25 mouse cellular contexts compared by ENCODE assay signal in the genomic region with DNA sequence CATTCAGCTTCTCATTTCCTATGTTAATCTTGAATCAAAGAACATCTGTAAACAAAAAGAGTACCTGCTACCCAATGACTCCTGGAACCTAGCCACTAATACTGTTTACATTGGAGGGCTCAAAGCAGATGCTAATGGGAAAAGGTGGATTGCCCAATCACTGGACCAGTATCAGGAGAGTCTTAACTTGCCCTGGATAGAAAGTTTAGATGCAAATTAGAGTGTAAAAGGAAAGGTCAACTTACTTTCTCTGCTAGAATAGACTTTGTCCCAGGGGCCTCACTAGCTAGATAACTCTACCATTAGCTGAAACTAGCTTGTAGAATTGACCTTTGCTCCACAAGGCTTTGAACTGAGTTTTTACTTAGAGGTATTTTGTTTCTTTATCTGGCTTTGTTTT.
A peak's percentile ranks its signal among the peaks of the same experiment; 100 is the strongest.
DNase-seq lines count a peak whose midpoint lies in the region; ATAC-seq and TF ChIP-seq lines count a peak whose summit lies in the region.
"Had no signal": no experiment of that assay in that cellular context is flagged by ENCODE, and none has a peak within 500 bp of the region (broad histone marks: within the 10 kb centered on the region; RNA-seq: fewer than 3 reads in every experiment).

No protein-coding gene starts in this region.

- H3K27ac ChIP-seq in kidney, embryonic 16.5 days (ENCODE audit: low read length): no peak overlapping the region
- H3K27ac ChIP-seq in midbrain, embryonic 14.5 days (replicated peaks; ENCODE audit: low read depth, low read length): no peak overlapping the region
- H3K27ac ChIP-seq in midbrain, embryonic 13.5 days: no peak overlapping the region
- no peak overlapping the region for H3K27ac ChIP-seq in liver, postnatal 0 days (ENCODE audit: low read depth)
- H3K27ac ChIP-seq: embryonic facial prominence, embryonic 15.5 days; gastrocnemius, adult 2 months; heart, embryonic 13.5 days; hindbrain, embryonic 13.5 days; layer of hippocampus, adult 2 months; limb, embryonic 13.5 days had no signal

- no peak overlapping the region for H3K4me3 ChIP-seq in kidney, embryonic 16.5 days (ENCODE audit: low read length)
- no peak overlapping the region for H3K4me3 ChIP-seq in midbrain, embryonic 14.5 days (replicated peaks; ENCODE audit: low read depth, low read length)
- H3K4me3 ChIP-seq in midbrain, embryonic 13.5 days (replicated peaks): no peak overlapping the region
- H3K4me3 ChIP-seq in liver, postnatal 0 days (ENCODE audit: low read depth, low read length): no peak overlapping the region
- H3K4me3 ChIP-seq: embryonic facial prominence, embryonic 15.5 days; gastrocnemius, adult 2 months; heart, embryonic 13.5 days; hindbrain, embryonic 13.5 days; layer of hippocampus, adult 2 months; limb, embryonic 13.5 days; megakaryocyte, embryonic 14.5 days had no signal

- no peaks in the 10 kb centered on the region for H3K9me3 ChIP-seq in kidney, embryonic 16.5 days (ENCODE audit: low read length)
- no peaks in the 10 kb centered on the region for H3K9me3 ChIP-seq in midbrain, embryonic 14.5 days (ENCODE audit: control insufficient read depth, low read length)
- no peaks in the 10 kb centered on the region for H3K9me3 ChIP-seq in midbrain, embryonic 13.5 days
- H3K9me3 ChIP-seq in liver, postnatal 0 days (ENCODE audit: low read length): no peaks in the 10 kb centered on the region
- H3K9me3 ChIP-seq: embryonic facial prominence, embryonic 15.5 days; heart, embryonic 13.5 days; hindbrain, embryonic 13.5 days; limb, embryonic 13.5 days; megakaryocyte, embryonic 14.5 days had no signal

- no peaks in the 10 kb centered on the region for H3K36me3 ChIP-seq in kidney, embryonic 16.5 days (ENCODE audit: insufficient read depth, low read length)
- no peaks in the 10 kb centered on the region for H3K36me3 ChIP-seq in midbrain, embryonic 14.5 days (ENCODE audit: control insufficient read depth, insufficient read depth, low read length)
- H3K36me3 ChIP-seq in midbrain, embryonic 13.5 days: no peaks in the 10 kb centered on the region
- no peaks in the 10 kb centered on the region for H3K36me3 ChIP-seq in liver, postnatal 0 days (replicated peaks; ENCODE audit: insufficient read depth, low read length)
- H3K36me3 ChIP-seq: embryonic facial prominence, embryonic 15.5 days; heart, embryonic 13.5 days; hindbrain, embryonic 13.5 days; limb, embryonic 13.5 days had no signal

- DNase-seq in kidney, adult 18-20 months: peak; percentile 2
- DNase-seq in midbrain, embryonic 14.5 days: peak; percentile 19
- peak; percentile 1 to 36 for DNase-seq in kidney, postnatal 36 days
- no peak for DNase-seq in liver, postnatal 0 days
- no peak for DNase-seq in adrenal gland, adult 8-10 months
- no peak for DNase-seq in cerebellum, adult 11-12 months
- DNase-seq: adrenal gland, adult 2 months; B cell, adult 2 months; cerebellum, adult 11 months; cerebellum, postnatal 14 days; gastrocnemius, adult 2 months; heart, adult 11 months; layer of hippocampus, postnatal 36 days; lung, postnatal 14 days; right cerebral cortex, postnatal 4 days; thymus, postnatal 14 days had no signal

- H3K27me3 ChIP-seq in kidney, embryonic 16.5 days (ENCODE audit: insufficient read depth, low read length): no peaks in the 10 kb centered on the region
- no peaks in the 10 kb centered on the region for H3K27me3 ChIP-seq in midbrain, embryonic 14.5 days (ENCODE audit: control insufficient read depth, insufficient read depth, low read length)
- no peaks in the 10 kb centered on the region for H3K27me3 ChIP-seq in midbrain, embryonic 13.5 days
- no peaks in the 10 kb centered on the region for H3K27me3 ChIP-seq in liver, postnatal 0 days (ENCODE audit: insufficient read depth, low read length)
- H3K27me3 ChIP-seq: embryonic facial prominence, embryonic 15.5 days; heart, embryonic 13.5 days; hindbrain, embryonic 13.5 days; limb, embryonic 13.5 days; megakaryocyte, embryonic 14.5 days had no signal

- TF ChIP-seq CTCF in liver, postnatal 0 days (IDR thresholded peaks at IDR 0.05; ENCODE audit: low read depth): no peak

- no peak overlapping the region for H3K4me2 ChIP-seq in kidney, embryonic 16.5 days (replicated peaks; ENCODE audit: low read depth, low read length)
- H3K4me2 ChIP-seq in midbrain, embryonic 14.5 days (ENCODE audit: low read length): no peak overlapping the region
- no peak overlapping the region for H3K4me2 ChIP-seq in midbrain, embryonic 13.5 days (replicated peaks)
- H3K4me2 ChIP-seq in liver, postnatal 0 days (ENCODE audit: low read depth, low read length): no peak overlapping the region
- H3K4me2 ChIP-seq: embryonic facial prominence, embryonic 15.5 days; heart, embryonic 13.5 days; hindbrain, embryonic 13.5 days; limb, embryonic 13.5 days had no signal

- no peak overlapping the region for H3K9ac ChIP-seq in kidney, embryonic 16.5 days (replicated peaks; ENCODE audit: low read length)
- H3K9ac ChIP-seq in midbrain, embryonic 14.5 days (replicated peaks; ENCODE audit: low read length): no peak overlapping the region
- H3K9ac ChIP-seq in midbrain, embryonic 13.5 days (replicated peaks): no peak overlapping the region
- no peak overlapping the region for H3K9ac ChIP-seq in liver, postnatal 0 days (replicated peaks)
- H3K9ac ChIP-seq: embryonic facial prominence, embryonic 15.5 days; heart, embryonic 13.5 days; hindbrain, embryonic 13.5 days; limb, embryonic 13.5 days had no signal

- ATAC-seq in kidney, embryonic 16.5 days (ENCODE audit: low FRiP score, low TSS enrichment): no peak
- no peak for ATAC-seq in midbrain, embryonic 14.5 days (ENCODE audit: low FRiP score, low TSS enrichment)
- ATAC-seq in midbrain, embryonic 13.5 days: no peak
- peak; percentile 81 for ATAC-seq in liver, postnatal 0 days
- ATAC-seq: inflammation-experienced regulatory T-cells, adult 6 months had no signal

- TF ChIP-seq EP300 in liver, postnatal 0 days (IDR thresholded peaks at IDR 0.05; ENCODE audit: low read depth): no peak

- no peaks in the 10 kb centered on the region for H3K4me1 ChIP-seq in kidney, embryonic 16.5 days (ENCODE audit: insufficient read depth, low read length)
- H3K4me1 ChIP-seq in midbrain, embryonic 14.5 days (ENCODE audit: control insufficient read depth, insufficient read depth, low read length): no peaks in the 10 kb centered on the region
- no peaks in the 10 kb centered on the region for H3K4me1 ChIP-seq in midbrain, embryonic 13.5 days (replicated peaks)
- H3K4me1 ChIP-seq in liver, postnatal 0 days (ENCODE audit: insufficient read depth): no peaks in the 10 kb centered on the region
- H3K4me1 ChIP-seq: embryonic facial prominence, embryonic 15.5 days; heart, embryonic 13.5 days; hindbrain, embryonic 13.5 days; limb, embryonic 13.5 days; megakaryocyte, embryonic 14.5 days had no signal

Comparison
In these comparisons a context has a peak if more than half of its experiments do, and no peak if none do; other contexts are left out.
1. DNase-seq: peak in kidney, adult 18-20 months (single experiment), midbrain, embryonic 14.5 days (single experiment) and kidney, postnatal 36 days (2 of 2); none in liver, postnatal 0 days (single experiment), adrenal gland, adult 8-10 months (single experiment) and cerebellum, adult 11-12 months (single experiment).